Mouse (Mus musculus) mouse embryonic stem cell (cell line): ENCODE results near the gene Mst1r.

Experiments
- in situ Hi-C, 2 experiments: fragments of 300-500 bp; cut with MboI; formaldehyde crosslinking; loops; 1 replicate in 1 of 2; 3 replicates in 1 of 2; pipeline ENCODE4 v1.14.3; 2019 to 2020; ENCODE audit warnings: low sequenced_read_pairs in 2 of 2, low pct_unique_long_range_greater_than_20kb in 1 of 2, mixed read lengths in 1 of 2; ENCODE audit not compliant: unreplicated experiment in 1 of 2

Gene Mst1r

GRCm38 (mm10) chr9:107906252-107906966 is at the start of gene Mst1r:
Mst1r (plus strand) TSS chr9:107906873.
- in situ Hi-C loops = no loop called here

- in situ Hi-C loops = no loop called here
These were observed 48.3 kb upstream of the Mst1r start for GRCm38 (mm10) chr9:107858343-107858742.

GRCm38 (mm10) chr9:107864493-107864892 is 42.2 kb upstream of the Mst1r start:
- in situ Hi-C loops = no loop called here

GRCm38 (mm10) chr9:107866081-107866480 is 40.6 kb upstream of the Mst1r start:
- in situ Hi-C loops = no loop called here

GRCm38 (mm10) chr9:107872350-107873098 is 34.1 kb upstream of the Mst1r start:
- in situ Hi-C loops = no loop called here

GRCm38 (mm10) chr9:107873137-107873536 is 33.5 kb upstream of the Mst1r start, which contains the start of gene Rbm6:
Rbm6 (minus strand) TSS chr9:107873237.
- in situ Hi-C loops = no loop called here

- in situ Hi-C loops = no loop called here
These were observed 26.3 kb upstream of the Mst1r start for GRCm38 (mm10) chr9:107880411-107880810.

GRCm38 (mm10) chr9:107887804-107888266 is 18.8 kb upstream of the Mst1r start, which contains the start of gene Mon1a:
Mon1a (plus strand) TSS chr9:107888151.
- in situ Hi-C loops = no loop called here

- in situ Hi-C loops = no loop called here
These were observed 18.3 kb upstream of the Mst1r start for GRCm38 (mm10) chr9:107888267-107888850.

- in situ Hi-C loops = no loop called here
These were observed 16.4 kb upstream of the Mst1r start for GRCm38 (mm10) chr9:107890260-107890659.

GRCm38 (mm10) chr9:107891023-107891422 is 15.7 kb upstream of the Mst1r start:
- in situ Hi-C loops = no loop called here

- in situ Hi-C loops = no loop called here
These were observed 8.1 kb upstream of the Mst1r start for GRCm38 (mm10) chr9:107898563-107898962.

- in situ Hi-C loops = loop anchor here (5.0 kb wide), 1 partner anchor 167 kb away; no protein-coding TSS in a partner anchor
These were observed 6.8 kb upstream of the Mst1r start for GRCm38 (mm10) chr9:107899855-107900254.

- in situ Hi-C loops = loop anchor here (5.0 kb wide), 1 partner anchor 166 kb away; no protein-coding TSS in a partner anchor
These were observed 5.6 kb upstream of the Mst1r start for GRCm38 (mm10) chr9:107900840-107901626.

- in situ Hi-C loops = loop anchor here (5.0 kb wide), 1 partner anchor 166 kb away; no protein-coding TSS in a partner anchor
These were observed 5.1 kb upstream of the Mst1r start for GRCm38 (mm10) chr9:107901627-107901914.

GRCm38 (mm10) chr9:107904726-107905125 is 1.9 kb upstream of the Mst1r start:
- in situ Hi-C loops = loop anchor here (5.0 kb wide), 1 partner anchor 163 kb away; no protein-coding TSS in a partner anchor

GRCm38 (mm10) chr9:107906967-107907800 is 511 bp downstream of the Mst1r start:
- in situ Hi-C loops = no loop called here

- in situ Hi-C loops = no loop called here
These were observed 1.1 kb downstream of the Mst1r start for GRCm38 (mm10) chr9:107907801-107908120.
